Mouse (Mus musculus) retina, embryonic 14.5 days (tissue): ENCODE data around the gene Znrd1as.
"Not testable (repeated sequence)": the region's sequence is repeated elsewhere in the genome, so short reads cannot be mapped to it uniquely, and the experiment has no call there.

Experiments
- DNase-seq: peaks from one replicate; pipeline ENCODE4 v3.0.0-alpha.2; 2015; ENCODE audit warnings: low spot score

Znrd1as gene

GRCm38 (mm10) chr17:36950981-36951947, 7.1 kb upstream of the Znrd1as start, which contains the start of gene Ppp1r11:
Gene Ppp1r11 (minus strand): TSS chr17:36951741.
- peak; percentile 97 for DNase-seq

GRCm38 (mm10) chr17:36952631-36953030, 5.8 kb upstream of the Znrd1as start:
- DNase-seq, result no peak

DNA sequence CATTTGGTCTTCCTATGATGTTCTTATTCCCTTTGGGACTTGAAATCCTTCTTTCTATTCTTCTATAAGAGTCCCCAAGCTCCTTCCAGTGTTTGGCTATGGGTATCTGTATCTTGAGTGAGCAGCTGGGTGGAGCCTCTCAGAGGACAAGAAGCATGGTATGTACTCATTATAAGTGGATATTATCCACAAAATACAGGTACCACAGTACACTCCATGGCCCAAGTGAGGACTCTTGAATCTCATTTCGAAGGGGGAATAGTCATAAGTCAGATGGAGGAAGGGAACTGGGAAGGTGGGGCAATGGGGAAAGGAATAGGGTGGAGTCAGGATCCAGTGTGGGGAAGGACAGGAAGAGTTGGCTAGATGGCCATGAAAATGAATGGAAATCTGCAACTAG, 5.3 kb upstream of the Znrd1as start:
- no peak for DNase-seq

GRCm38 (mm10) chr17:36958884-36959283, 492 bp downstream of the Znrd1as start:
- no peak for DNase-seq

- no peak for DNase-seq
These were observed 2.7 kb downstream of the Znrd1as start for GRCm38 (mm10) chr17:36961125-36961524.

GRCm38 (mm10) chr17:36966875-36967274, 8.5 kb downstream of the Znrd1as start:
- DNase-seq, result no peak

DNA sequence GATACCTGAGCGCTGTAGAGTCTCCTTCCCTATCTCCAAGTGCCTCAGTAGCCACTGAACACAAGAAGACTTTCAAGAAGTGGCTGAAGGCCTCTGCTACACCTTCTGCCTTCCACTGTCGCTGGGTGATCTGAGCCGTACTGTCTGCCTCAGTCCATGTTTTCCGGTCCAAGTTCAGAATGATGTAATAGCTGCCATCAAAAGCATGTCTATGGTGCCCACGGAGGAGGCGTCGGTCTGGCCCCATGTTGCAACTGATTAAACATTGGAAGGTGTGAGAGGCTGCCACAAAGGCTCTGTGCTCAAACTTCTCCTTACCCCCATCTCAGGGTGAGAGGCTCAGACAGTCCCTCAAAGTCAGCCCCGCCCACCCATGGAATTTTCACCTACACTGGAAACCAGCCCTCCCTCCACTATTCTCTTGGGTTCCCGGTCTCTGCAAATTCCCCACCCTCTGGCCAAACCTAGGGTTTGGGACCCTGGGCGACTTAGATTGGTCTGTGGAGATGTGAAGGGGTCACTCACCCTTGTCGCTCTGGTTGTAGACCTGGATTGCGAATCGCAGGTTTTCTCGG, 12.0 kb downstream of the Znrd1as start:
- no peak for DNase-seq

- no peak for DNase-seq
These were observed 12.9 kb downstream of the Znrd1as start for GRCm38 (mm10) chr17:36971172-36971850.

DNA sequence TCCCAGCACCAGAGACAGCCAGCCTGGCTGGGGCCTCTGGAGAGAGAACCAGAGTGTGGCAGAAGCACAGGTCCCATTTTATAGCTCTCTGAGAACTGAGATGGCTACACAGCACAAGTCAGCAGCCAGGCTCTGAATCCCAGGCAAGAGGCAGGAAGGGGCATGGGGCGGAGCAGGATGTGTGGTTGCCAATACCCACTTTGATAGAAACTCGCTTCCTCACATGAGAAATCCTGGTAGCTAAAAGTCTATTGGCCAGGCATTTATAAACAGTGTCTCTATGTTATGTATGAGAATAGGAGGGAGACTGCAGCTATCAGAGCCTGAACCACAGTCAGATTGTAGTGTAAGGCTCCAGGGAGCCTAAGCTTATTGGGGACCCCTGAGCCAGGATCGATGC, 14.4 kb downstream of the Znrd1as start:
- DNase-seq, result no peak

DNA sequence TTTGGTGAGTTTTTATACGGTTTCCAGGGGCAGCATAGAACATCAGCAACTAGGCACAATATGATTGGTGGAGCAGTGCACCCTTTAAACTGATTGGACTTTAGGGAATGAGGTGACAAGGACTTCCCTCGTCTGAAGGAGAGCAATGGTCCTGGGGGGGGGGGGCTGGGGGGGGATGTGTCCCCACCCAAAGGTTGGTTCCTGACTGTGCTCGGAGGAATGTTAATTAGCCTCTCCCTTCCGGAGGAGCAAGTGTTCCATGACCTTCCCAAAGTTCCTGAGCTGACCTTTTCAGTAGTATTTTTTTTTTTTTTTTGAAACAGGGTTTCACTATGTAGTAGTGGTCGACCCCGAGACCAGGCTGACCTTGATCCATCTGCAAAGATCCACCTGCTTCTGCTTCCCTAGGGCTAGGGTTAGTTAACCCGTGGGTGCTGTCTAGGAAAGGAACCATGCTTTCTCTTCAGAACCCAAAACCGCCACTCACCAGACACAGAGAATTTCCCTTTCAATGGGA, 14.9 kb downstream of the Znrd1as start:
- no peak for DNase-seq

DNA sequence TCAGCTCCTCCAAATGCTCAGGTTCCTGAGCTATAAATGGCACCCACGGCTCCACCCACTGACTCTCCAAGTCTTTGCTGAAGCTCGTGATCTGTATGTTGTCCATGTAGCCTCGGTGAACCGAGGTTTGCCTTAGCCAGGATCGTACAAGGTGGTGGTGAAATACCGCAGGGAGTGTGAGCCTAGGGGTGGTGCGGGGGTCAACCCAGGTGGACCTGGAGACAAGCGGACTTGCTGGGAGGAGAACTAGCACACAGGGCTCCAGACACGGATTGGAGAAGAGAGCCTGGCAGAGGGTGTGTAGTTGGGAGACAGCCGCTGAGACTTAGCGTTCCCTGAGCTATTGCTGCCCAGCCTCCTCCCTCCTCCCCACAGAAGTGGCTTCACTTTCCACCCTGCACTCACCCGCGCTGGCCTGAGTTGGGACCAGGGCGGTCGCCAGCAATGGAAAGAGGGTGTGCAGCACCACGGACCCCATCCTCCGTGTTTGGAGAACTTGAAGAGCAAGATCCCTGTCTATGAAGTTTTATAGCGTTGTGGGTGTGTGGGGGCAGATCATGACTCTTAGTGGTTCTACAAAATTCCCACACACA, 22.9 kb downstream of the Znrd1as start, which contains the start of gene 2410137M14Rik:
Gene 2410137M14Rik (minus strand): TSS at position 17 of the 593 bp plus-strand sequence.
- DNase-seq, result no peak

DNA sequence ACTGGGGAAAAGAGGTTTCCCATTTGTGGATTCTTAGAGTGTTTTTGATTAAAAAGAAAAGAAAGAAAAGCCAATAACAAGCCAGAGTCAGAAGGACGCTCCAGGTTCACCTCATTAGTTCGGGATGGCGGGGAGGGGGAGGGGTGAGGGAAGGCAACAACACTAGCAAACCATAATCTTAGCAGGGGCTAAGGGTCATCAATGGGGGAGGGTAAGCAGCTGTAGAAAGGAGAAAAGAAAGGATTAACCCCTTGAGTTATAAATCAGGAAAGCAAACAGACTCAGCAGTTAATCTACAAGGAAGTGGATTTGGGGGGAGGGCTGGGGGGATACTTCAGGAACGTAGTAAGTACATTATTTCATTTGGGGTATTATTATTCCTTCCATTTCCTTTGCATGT, 23.5 kb downstream of the Znrd1as start:
- DNase-seq, result no peak

DNA sequence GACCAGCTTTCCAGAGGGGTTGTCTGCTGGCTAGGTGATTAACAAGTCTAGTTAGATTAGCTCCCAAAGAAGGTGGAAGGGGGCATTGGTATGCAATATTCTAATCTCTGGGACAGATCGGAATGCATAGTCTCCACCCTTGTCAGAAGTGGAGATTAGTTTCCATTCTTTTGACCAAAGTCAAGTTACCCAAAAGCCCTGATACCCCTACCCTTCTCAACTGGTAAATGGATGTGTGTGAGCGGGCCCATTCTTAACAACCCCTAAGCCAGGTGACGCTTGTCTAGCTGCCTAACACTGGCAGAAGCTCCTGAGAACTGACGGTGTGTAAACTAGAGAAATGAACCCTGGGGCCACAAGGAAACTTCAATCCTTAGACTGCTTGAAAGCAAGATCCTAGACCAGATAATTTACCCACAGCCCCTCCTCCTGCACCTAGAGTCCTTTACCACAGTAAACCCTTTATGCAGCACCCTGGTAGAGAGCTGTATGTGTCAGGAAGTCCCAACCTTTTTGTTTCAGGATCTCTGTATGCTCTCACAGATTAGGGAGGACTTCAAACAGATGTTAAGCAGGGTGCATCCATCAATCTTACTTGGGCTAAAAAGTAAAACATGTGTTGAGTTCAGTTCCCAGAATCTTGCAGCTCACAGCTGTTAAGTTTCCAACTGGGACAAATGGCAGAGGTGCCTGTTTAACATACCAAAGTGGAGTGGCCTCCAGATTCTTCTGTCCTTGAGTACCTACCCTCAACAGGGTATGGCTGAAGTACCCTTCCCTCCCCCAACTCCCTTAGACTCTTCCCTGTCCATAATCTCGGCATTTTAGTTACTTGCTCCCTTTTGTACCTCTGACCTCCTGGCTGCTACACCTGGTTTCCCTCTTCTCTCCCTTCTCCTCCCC, 24.1 kb downstream of the Znrd1as start:
- no peak for DNase-seq

DNA sequence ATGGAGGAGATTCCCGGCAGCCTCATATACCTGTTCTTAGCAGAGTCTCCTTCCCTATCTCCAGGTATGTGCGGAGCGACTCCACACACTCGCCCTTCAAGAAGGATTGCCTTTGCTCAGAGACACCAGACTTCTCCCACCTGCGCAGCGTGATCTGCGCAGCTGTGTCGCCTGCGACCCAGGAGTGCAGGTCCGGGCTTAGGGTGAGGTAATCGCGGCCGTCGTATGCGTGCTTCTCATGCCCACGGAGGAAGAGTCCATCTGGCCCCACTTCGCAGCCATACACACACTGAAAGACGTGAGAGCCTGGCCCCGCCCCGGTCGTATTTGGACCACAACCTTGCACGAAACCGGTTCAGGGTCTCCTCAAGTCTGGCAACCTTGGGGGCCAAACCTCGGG, 30.1 kb downstream of the Znrd1as start:
- DNase-seq, result no peak

DNA sequence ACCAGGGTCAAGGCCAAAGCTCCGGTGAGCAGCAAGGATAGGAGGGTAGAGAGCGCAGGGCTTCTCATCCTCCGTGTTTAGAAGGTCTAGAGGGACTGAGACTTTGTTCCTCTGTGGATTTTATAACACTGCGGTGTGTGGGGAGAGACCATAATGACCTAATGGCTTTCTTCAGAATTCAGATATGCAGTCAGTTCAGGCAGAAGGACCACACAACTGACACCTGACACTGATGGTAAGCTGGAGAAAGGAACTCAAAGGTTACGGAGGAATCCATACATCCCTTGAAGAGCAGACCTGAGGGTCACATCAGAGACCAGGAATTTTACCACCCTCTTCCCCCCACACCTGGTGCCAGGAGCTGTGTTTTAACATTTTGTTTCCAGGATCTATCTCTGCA, 31.0 kb downstream of the Znrd1as start, which contains the start of gene H2-M5:
Gene H2-M5 (minus strand): TSS at position 101 of the 400 bp plus-strand sequence.
- no peak for DNase-seq

- DNase-seq, result not testable (repeated sequence)
These were observed 32.2 kb downstream of the Znrd1as start for GRCm38 (mm10) chr17:36990630-36991029.

- DNase-seq, result no peak
These were observed 34.1 kb downstream of the Znrd1as start for GRCm38 (mm10) chr17:36992336-36993104.

- DNase-seq, result no peak
These were observed 35.5 kb downstream of the Znrd1as start for GRCm38 (mm10) chr17:36993770-36994325.

- DNase-seq, result no peak
These were observed 36.1 kb downstream of the Znrd1as start for GRCm38 (mm10) chr17:36994528-36994927.

DNA sequence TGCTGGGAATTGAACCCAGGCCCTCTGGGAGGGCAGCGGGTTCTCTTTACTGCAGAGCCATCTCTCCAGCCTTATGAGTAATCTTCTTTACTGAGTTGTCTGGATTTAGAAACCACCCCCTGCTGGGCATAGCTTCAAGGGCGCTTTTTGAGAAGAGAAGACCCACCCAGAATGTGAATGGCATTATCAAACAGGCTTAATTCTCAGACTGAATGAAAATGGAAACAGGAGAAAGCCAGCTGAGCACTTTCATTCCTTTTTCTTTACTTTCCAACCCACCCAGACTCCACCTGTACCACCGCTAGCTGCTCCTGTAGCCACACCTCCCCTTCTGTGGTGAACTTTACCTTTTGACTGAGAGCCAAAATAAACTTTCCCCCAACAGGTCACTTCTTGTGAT, 37.1 kb downstream of the Znrd1as start:
- no peak for DNase-seq
